Mouse (Mus musculus): ENCODE results near the gene Usp20.

DNA sequence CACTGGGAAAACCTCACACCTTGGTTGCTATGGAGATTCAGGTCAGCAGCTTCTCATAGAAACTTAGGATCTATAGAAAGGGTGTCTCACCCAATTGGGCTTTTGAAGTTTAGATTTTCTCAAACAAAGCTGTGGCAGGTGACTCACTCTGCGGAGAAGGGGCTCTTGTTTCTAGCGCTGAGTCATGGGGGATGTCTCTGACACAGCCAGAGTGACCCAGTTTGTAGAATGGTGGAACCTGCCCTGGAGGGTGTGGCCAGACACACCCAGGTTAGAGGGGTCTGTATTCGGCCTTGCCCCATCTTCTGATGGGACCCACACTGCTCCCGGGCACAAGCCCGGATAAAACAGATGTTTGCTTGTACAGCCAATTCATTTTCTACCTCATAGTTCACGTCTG, 60.8 kb downstream of the Usp20 start:
- TF ChIP-seq CTCF (IDR thresholded peaks at IDR 0.05; ENCODE audit: insufficient read depth, low read depth, low read length) (no peak), POLR2A (IDR thresholded peaks at IDR 0.05; ENCODE audit: insufficient read depth, low read depth, low read length) (no peak)

All from olfactory bulb, adult 2 months (tissue).